Mouse (Mus musculus): ENCODE measurements around the gene Med16.
A peak's percentile ranks its signal among the peaks of the same experiment; 100 is the strongest.

Med16 gene

DNA sequence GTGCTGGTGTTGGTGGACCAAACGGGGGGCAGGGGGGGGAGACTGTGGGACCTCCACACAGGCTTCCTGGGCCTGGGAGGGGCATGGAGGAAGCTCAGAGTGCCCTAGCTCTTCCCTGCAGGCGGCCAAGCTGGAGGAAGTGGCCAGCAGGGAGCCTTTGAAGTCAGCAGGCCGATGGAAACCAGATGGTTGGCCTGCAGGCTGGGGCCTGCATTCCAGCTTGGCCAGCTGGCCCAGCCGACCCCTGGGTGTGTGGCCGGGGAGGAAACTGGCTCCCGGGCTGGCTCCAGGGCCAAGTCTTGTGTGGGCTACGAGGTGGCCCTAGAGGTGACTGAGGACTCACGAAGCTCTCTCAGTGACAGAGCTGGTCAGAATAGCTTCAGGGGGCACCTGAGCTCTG lies 24.0 kb upstream of the Med16 start:
- no peak for DNase-seq

GRCm38 (mm10) chr10:79931797-79932196 lies 23.1 kb upstream of the Med16 start:
- DNase-seq, result no peak

DNA sequence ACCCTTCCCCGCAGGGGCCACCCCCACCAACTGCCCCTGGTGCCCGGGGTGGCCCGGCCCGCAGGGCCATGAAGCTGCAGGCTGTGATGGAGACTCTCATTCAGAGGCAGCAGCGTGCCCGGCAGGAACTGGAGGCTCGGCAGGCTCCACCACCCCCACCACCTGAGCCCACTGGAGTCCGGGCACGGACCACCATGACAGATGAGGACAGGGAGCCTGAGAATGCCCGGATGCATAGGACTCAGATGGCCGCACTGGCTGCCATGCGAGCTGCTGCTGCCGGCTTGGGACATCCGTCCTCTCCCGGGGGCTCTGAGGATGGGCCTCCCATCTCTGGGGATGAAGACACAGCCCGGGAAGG lies 22.1 kb upstream of the Med16 start:
- DNase-seq, result no peak

DNA sequence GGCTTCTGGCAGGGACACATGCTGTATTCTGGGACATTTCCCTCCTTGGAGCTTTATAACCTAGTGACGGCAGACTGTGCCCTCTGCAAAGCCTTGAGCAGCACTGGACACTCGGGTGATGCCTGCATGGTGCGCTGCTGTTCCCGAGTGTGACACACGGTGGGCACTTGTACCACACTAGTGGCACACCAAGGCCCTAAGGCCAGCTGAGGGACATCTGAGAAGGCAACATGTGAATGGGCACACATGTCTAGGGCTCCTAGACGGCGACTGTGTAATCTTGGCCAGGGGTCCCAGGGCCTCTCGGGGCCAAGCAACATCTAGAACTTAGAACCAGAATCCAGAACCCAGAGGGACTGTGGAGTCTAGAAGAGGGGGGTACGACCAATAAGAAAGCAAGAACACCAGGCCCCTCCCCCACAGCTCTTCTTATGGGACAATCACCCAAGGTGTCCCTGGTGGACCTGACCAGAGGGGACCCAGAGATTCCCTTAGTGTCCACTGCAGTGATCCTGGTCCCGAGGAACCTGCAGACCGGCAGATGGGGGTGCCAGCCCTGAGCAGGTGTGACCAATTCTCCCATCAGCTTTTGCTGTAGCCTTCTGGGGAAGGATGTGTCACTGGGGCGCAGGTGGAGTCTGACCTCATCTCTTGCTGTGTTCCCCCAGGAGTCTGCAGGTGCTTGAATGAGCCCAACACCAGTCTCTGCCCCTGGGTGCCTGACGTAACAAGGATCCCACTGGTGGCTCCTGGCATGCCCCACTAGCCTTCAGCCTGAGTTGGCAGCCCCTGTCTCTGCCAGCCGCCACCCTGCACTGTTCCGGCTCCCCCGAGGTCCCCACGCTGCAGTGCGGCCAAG lies 21.5 kb upstream of the Med16 start:
- DNase-seq, result no peak

- DNase-seq, result no peak
Measured at GRCm38 (mm10) chr10:79928907-79929701, 20.4 kb upstream of the Med16 start.

DNA sequence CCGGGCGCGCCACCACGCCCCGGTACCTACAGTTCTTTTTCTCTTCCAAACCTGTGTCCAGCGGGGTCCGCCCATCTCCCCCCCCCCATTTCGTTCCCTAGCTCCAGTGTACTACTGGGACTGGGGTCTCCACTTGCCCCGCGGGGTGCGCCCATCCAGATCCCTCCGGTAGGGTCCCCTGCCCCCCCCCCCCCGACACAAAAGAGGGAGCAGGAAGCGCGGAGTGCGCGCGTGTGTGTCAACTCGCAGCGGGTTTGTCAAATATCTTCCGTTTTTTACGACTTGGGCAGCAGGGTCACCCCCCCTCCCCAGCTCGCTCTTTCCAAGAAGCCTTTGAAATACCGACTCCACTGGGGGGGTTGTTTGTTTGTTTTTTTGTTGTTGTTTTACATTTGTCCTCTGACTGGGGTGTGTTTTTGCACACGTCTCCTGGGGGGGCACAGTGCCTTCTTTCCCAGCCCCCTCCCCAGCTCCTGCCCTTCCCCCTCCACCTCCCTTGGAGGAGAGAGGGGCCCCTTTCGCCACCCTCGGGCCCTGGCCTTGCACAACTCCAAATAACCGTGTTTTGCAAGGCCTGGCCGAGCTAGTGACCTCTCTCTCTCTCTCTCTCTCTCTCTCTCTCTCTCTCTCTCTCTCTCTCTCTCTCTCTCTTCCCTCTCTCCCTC lies 19.4 kb upstream of the Med16 start:
- DNase-seq, result peak; percentile 40

DNA sequence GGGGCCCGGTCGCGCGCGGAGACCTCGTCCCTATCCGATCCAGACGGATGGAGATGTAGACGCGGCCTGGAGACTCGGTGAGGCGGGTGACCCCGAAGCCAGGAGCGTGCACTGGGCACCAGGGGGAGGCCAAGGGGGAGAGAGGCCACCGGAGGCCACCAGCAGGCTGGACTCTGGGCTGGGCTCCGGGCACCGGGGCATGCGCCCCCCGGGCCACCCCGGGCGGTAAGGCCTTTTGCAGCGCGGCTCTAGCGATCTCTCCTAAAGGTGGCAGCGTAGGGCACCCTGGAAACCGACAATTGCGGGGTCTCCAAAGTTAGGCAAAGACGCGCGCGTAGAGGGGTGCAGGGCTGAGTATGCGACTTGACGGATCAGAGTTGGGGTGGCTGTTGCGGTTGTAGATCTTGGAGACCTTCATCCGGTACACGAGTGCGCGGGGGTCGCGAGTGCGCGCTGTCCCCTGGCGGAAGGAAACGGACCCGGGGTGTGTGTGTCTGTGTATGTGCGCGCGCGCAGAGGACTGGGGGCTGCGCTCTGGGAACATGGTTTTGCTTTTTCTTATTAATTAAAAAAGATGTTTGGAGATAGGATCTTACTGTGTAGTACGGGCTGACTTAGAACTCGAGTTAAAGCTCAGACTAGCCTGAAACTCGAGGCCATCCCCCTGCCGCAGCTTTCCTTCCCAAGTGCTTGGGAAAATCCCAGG lies 18.8 kb upstream of the Med16 start:
- peak; percentile 86 for DNase-seq

- DNase-seq, result peak; percentile 92
Measured at GRCm38 (mm10) chr10:79926491-79927323, 18.0 kb upstream of the Med16 start, which contains the start of gene Arid3a. Arid3a (plus strand) TSS chr10:79927043.

DNA sequence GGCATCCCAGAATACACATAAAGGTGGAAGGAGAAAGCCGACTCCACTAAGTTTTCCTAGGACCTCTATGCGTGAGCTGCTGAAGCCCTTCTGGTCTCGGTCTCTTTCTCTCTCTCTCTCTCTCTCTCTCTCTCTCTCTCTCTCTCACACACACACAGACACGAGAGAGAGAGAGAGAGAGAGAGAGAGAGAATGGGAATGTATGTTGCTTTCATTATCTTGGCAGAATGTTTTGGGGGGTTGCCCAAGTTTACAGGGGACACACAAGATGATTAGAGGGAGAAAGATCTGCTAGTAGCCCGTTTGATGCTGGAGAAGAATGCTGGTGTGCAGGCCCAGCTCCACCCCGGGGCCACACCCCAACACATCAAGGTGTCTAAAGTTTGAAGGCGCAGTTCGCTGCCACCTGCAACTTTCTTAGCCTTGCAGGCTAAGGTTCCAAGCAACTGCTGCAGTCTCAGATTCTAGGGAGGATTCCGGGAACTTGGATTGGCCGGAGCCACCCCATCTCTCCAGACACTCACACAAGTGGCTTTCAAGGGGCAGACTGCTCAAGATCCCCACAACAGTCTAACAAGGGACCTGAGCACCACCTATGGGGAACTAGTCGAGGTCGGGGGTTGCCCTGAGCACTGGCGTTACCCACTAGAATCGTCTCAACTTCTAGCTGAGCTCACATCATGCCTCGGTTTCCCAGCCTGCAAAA lies 17.2 kb upstream of the Med16 start:
- peak; percentile 55 for DNase-seq

DNA sequence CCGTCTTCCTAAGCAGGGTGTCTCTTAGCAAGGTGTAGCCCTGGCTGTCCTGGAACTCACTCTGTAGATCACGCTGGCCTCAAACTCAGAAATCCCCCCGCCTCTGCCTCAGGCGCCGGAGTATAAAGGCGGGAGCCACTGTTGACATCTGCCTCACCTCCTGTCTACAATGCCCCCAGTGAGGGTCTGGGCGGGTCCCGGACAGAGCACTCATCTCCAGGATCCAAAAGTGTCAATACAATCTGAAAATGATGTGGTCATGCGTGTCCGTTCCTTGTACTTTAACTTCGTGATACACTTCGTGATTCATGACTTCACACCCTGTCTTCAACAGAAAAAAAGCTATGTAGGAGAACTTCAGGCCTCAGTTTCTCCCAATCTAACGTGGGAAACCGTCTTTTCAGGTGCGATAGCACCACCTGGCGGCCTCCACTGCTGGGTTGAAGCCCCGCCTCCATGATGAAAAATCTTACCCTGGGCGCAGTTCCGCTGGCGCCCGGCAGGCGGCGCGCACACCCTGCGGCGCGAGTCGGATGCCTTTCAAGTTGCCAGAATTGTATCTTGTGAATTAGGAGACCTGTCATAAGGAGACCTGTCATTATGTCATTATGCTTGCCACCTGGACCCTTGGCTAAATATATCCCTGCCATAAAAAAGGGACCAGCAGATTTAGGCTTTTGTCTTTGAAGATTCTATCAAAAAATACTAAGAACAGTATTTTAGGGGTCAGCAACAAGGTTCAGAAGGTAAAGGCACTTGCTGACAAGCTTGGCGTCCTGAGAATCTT lies 16.5 kb upstream of the Med16 start:
- peak; percentile 96 for DNase-seq

DNA sequence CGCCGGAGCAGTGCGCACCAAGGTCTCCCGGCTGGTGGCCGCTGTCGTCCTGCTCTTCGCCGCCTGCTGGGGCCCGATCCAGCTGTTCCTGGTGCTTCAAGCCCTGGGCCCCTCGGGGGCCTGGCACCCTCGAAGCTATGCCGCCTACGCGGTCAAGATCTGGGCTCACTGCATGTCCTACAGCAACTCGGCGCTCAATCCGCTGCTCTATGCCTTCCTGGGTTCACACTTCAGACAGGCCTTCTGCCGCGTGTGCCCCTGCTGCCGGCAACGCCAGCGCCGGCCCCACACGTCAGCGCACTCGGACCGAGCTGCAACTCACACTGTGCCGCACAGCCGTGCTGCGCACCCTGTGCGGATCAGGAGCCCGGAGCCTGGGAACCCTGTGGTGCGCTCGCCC lies 12.8 kb upstream of the Med16 start:
- no peak for DNase-seq

DNA sequence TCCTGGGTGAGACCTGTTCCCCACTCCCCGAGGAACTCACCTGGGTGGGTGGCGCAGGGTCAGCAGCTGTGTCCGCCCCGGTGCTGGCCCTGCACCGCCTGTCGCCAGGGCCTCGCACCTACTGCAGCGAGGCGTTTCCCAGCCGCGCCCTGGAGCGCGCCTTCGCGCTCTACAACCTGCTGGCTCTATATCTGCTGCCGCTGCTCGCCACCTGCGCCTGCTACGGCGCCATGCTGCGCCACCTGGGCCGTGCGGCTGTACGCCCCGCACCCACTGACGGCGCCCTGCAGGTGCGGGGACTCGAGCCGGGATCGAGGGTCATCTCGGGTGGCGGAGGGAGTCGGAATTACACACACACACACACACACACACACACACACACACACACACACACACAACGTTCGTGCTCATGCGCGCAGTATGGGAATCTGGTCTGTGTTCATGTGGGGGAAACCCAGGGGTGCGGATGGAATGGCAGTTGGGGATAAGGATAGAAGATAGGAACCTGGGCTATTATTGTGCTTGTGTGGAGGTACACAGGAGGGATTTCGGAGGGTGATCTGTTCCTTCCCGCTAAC lies 12.3 kb upstream of the Med16 start, which contains the start of gene R3hdm4:
Gene R3hdm4, minus strand, starts transcription at position 251 of the 578 bp plus-strand sequence.
- peak; percentile 23 for DNase-seq

- DNase-seq, result no peak
Measured at GRCm38 (mm10) chr10:79920056-79920890, 11.6 kb upstream of the Med16 start.

DNA sequence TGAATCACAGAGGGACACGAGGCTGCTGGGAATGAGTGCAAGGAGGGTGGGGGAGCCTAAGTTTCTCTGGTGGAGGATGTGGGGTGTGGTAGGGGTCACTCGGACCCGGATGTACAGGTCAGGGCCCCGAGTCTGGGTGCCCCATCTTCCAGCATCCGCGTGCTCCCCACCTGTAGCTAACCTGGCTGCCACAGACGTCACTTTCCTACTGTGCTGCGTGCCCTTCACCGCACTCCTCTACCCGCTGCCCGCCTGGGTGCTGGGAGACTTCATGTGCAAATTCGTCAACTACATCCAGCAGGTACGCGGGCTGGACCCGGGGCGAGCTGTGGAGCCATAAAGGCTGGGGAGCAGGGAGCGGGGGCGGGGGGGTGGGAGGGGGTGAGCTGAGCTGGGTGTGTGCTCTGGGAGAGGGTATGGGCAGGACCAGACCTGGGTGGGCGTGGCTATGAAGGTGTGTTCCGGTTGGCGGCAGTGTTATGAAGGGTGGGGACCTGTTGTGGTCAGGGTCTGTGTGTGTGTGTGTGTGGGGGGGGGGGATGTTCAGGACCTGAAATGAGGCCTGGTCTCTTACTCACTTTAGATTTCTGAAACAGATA lies 10.6 kb upstream of the Med16 start:
- peak; percentile 25 for DNase-seq

GRCm38 (mm10) chr10:79918231-79919078 lies 9.7 kb upstream of the Med16 start:
- DNase-seq, result no peak

- DNase-seq, result no peak
Measured at GRCm38 (mm10) chr10:79917532-79918100, 8.9 kb upstream of the Med16 start.
